Mouse (Mus musculus): ENCODE measurements around the gene Trpc3.
A peak's percentile ranks its signal among the peaks of the same experiment; 100 is the strongest.
"Not testable (repeated sequence)": the region's sequence is repeated elsewhere in the genome, so short reads cannot be mapped to it uniquely, and the experiment has no call there.

Trpc3 gene

GRCm38 (mm10) chr3:36689392-36690291, at the start of gene Trpc3:
Trpc3 (minus strand) TSS chr3:36690167.
- peak; percentile 8 to 13 for DNase-seq (ENCODE audit: low spot score in 2 of 2)

- DNase-seq (ENCODE audit: low spot score in 2 of 2): peak; percentile 22 to 34
Observed at GRCm38 (mm10) chr3:36738071-36738470, 48.1 kb upstream of the Trpc3 start.

DNA sequence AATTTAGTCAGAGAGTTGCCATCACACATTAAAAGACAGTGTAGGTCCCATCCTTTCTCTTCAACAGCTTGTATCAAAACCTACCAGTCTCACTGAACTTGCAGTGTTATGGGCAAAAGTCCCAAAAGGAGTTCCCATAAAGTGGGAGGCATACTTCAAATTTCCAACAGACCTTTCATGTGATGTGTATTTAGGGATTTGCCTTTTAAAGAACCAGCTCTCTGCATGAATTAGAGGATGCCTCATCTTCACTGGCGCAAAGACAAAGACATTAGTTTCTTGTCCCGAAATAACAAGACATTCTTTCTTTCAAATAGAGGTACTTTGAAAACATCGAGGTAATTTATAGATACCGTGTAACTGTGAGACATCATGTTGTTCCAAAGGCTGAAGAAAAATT, 43.1 kb upstream of the Trpc3 start:
- DNase-seq (ENCODE audit: low spot score in 2 of 2): peak in 1 of 2 experiments; percentile 48

- DNase-seq (ENCODE audit: low spot score in 2 of 2): no peak
Observed at GRCm38 (mm10) chr3:36726545-36726944, 36.6 kb upstream of the Trpc3 start.

DNA sequence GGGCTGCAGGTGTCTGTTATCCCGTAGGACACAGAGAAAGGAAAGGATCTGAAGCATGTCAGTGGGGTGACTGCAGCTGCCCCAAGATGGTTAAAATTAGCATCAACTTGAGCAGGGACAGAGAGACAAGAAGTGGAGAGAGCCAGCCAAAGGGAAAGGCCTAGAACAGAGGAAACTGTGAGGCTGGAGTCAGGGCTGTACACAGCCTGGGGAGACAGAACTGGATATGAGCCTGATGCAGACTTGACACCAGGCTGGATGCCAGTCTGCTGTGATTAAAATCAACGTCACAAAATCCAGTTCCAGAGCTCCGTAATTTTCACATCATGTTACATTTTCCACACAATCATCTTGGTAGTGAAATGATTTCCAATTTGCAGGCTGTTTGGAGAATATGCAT, 31.9 kb upstream of the Trpc3 start:
- no peak for DNase-seq (ENCODE audit: low spot score in 2 of 2)

DNA sequence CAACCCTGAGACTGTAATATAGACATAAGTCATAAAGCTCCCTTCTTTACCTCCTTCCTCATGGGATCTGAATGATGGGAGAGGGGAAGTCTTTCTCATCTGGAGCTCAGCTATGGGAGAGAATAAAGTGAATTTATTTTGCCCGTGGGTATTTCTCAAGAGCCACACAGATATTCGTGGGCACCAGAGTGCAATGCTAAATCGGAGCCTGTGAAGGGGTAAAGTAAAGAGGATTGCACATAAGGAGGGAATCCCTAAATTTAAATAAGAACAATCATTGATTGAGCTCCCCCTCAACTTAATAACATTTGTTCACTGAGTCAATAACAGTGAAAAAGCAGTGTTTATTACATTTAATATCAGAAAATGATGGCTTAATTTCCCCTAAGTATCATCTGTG, 19.6 kb upstream of the Trpc3 start:
- DNase-seq (ENCODE audit: low spot score in 2 of 2): no peak

DNA sequence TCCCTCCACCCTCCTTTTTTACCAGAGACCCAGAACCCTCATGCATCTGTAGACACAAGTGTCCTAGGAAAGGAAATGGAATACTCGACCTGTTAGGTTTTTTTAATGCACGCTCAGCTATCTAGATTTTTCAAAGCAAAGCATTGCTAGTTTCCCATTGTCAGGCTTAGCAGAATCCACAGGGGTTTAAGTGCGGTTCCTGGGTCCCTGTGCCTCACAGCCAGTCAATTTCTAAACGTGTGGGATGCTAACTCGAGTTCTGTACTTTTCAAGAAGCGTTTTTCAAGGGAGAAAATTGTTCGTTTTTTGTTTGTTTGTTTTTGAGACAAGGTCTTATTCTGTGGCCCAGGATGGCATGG, 304 bp upstream of the Trpc3 start:
- DNase-seq (ENCODE audit: low spot score in 2 of 2): no peak

DNA sequence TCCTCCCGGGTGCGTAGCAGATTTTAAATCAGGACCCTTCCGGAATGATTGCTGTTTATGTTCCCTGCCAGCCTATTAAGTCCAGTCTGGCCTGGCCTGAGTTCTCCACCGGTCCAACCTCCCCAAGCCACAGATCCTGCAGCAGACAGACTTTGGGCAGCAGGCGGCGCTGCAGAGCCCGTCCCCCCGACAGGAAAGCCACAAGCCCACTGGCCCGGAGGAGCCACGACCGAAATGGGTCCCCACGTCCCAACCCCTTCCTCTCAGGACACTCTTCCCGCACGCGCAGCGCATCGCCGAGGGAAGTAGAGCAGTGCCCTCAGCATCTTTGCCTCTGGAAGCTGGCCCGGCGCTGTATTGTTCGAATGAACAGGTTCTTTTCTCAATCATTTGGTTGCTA, 1.1 kb downstream of the Trpc3 start:
- DNase-seq (ENCODE audit: low spot score in 2 of 2): peak in 1 of 2 experiments; percentile 16

- DNase-seq (ENCODE audit: low spot score in 2 of 2): no peak
Observed at GRCm38 (mm10) chr3:36675822-36676221, 14.1 kb downstream of the Trpc3 start.

DNA sequence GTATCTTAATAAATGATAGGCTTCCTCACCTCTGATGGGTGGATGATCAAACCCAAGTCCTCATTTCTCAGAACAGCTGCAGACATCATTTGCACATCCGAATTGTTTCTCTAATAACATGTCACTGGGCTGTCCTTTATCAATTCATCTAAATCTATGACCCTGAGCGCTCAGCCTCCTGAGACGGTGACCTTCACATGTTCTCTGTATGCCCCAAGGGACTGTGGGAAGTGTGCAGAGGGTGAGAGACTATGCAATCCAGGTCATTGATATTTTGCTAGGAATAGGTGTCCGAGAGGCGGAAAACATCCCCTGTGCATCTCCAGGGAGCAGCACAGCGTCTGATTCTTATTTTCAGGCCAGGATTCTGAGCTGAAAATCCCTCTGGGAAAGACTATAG, 22.2 kb downstream of the Trpc3 start:
- DNase-seq (ENCODE audit: low spot score in 2 of 2): no peak

DNA sequence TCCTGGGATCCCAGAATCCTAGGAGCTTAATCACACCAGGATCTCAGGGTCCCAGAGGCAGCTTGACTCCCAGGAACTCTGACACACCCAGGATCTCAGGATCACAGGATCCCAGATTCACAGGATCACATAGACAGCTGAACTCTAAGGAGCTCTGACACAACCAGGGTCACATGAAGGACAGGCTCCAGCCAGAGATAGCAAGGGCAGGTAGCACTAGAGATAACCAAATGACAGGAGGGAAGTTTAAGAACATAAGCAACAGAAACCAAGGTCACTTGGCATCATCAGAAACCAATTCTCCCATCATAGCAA, 44.8 kb downstream of the Trpc3 start:
- not testable (repeated sequence) for DNase-seq (ENCODE audit: low spot score in 2 of 2)

- DNase-seq (ENCODE audit: low spot score in 2 of 2): no peak
Observed at GRCm38 (mm10) chr3:36644554-36645244, 45.3 kb downstream of the Trpc3 start.

- no peak for DNase-seq (ENCODE audit: low spot score in 2 of 2)
Observed at GRCm38 (mm10) chr3:36643354-36643753, 46.6 kb downstream of the Trpc3 start.

DNA sequence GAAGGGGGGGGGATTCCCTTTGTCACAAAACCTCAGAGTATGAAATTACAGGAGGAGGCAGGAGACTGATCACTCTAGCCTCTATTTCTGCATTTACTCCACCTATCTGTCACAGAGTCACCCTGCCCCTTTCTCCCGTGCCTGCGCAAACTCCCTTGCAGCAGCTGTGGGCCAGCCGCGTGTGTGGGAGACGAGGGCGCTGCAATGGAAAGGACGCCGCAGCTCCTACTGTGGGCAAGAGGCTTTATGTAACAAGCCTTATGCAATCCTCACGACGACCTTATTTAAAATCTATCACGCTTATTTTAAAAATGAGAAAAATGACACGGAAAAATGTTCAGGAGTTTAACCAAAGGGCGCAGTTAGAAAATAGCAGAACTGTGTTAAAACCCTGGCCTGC, 47.2 kb downstream of the Trpc3 start:
- DNase-seq (ENCODE audit: low spot score in 2 of 2): peak; percentile 40 to 61

DNA sequence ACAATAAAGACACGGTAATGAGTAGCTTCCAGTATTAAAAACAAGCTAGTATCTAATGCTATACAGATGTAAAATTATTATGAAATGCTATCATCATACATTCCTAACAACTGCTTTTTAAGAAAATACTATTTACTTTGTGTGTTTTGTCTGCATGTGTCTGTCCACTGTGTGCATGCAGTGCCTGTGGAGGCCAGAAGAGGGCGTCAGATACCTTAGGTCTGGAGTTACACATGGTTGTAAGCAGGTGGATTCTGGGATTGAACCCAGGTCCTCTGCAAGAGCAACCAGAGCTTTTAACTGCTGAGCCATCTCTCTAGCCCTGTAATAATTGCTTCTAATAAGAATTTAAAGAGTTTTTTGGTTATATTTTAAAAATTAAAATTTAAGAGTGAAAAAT, 49.2 kb downstream of the Trpc3 start:
- peak in 1 of 2 experiments; percentile 20 for DNase-seq (ENCODE audit: low spot score in 2 of 2)

GRCm38 (mm10) chr3:36635449-36635848, 54.5 kb downstream of the Trpc3 start:
- DNase-seq (ENCODE audit: low spot score in 2 of 2): peak; percentile 16

- no peak for DNase-seq (ENCODE audit: low spot score in 2 of 2)
Observed at GRCm38 (mm10) chr3:36626803-36627202, 63.2 kb downstream of the Trpc3 start.

GRCm38 (mm10) chr3:36618181-36618580, 71.8 kb downstream of the Trpc3 start:
- DNase-seq (ENCODE audit: low spot score in 2 of 2): no peak

DNA sequence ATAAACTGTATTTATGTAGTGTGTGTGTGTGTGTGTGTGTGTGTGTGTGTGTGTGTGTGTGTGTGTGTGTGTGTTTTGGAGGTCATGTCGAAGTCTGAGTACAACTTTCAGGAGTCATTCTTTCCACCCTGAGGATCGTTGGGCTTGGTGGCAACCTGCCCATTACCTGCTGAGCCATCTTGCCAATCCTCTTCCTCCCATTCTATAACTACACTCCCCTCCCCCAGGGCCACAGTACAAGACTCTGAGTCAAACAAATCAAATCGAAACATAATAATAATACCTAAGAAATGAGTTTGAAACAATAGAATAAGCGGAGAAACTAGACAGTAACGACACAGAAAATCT, 76.1 kb downstream of the Trpc3 start:
- DNase-seq (ENCODE audit: low spot score in 2 of 2): no peak

- DNase-seq (ENCODE audit: low spot score in 2 of 2): peak; percentile 95
Observed at GRCm38 (mm10) chr3:36613202-36613907, 76.6 kb downstream of the Trpc3 start, which contains the start of gene Bbs7. Bbs7 (minus strand) TSS chr3:36613477.

DNA sequence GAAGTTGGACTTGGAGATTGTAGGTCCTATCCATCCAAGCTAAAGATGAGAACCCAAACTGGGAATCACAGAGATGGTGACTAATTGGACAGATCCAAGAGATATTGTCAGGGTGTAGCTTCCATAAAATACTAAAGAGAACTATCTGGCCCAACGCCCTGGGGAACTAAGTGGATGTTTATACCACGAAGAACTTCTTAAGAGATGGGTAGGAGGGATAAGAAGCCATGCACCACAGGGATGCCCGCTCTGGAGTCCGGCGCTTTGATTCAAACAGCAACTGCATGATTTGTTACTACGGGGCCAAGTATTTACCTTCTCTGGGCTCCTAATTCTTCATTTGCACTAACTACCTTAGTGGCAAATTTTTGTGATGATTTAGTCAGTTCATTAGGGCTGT, 77.3 kb downstream of the Trpc3 start:
- DNase-seq (ENCODE audit: low spot score in 2 of 2): no peak

DNA sequence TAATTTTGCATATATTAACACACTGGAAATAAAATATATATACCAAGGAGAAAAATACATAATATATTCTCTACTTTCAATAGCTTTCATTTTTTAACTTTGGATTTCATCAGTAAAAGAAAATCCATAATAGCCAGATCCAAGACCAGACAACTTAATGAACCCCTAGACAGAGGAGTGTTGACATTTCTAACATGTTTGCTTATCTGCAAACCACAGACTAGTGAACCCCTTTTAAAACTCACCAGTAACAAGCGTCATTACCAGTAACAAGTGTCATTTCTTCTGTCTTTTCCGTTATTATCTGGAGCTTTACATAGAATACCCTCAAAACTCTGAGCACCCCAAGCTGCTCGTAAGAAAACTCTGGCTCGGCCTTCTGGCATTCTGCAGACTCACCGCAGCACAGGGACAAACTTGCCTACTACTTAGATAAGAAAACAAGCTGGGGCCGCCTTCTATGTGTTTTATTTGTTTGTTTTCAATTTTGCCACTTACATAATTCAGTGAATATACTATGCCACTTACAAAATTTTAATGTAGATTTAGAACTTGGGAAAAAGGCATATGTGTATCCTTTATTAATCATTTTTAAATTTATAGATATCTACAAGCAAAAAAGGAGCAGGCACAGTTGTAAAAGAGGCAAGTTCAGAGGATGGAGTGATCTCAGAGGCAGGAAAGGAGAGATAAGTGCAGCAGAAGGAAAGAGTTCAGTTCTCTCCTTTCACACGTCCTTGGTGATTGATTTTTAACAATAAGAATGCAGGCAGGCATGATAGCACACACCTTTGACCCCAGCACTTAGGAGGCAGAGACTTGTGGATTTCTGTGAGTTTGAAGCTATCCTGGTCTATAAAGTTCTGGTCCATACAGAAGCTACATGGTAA, 83.8 kb downstream of the Trpc3 start:
- no peak for DNase-seq (ENCODE audit: low spot score in 2 of 2)
